Mouse (Mus musculus) testis, postnatal 10 days (tissue): ENCODE data around the gene Sp2.

ENCODE experiments used
- DNase-seq: peaks from one replicate; pipeline ENCODE4 v3.0.0; 2021; ENCODE audit warnings: low spot score

Gene Sp2

GRCm38 (mm10) chr11:96937549-96938425 lies 45.0 kb downstream of the Sp2 start:
- peak; percentile 84 for DNase-seq

- no peak for DNase-seq
Measured at GRCm38 (mm10) chr11:96935872-96936650, 46.7 kb downstream of the Sp2 start.

- peak; percentile 82 for DNase-seq
Measured at GRCm38 (mm10) chr11:96934921-96935356, 47.8 kb downstream of the Sp2 start.

GRCm38 (mm10) chr11:96933562-96934276 lies 49.0 kb downstream of the Sp2 start:
- DNase-seq, result no peak

- peak; percentile 76 for DNase-seq
Measured at GRCm38 (mm10) chr11:96931327-96932062, 51.3 kb downstream of the Sp2 start.

- no peak for DNase-seq
Measured at GRCm38 (mm10) chr11:96929766-96930331, 52.9 kb downstream of the Sp2 start.

- no peak for DNase-seq
Measured at GRCm38 (mm10) chr11:96929096-96929765, 53.5 kb downstream of the Sp2 start.

- DNase-seq, result no peak
Measured at GRCm38 (mm10) chr11:96928691-96929090, 54.1 kb downstream of the Sp2 start.

- no peak for DNase-seq
Measured at GRCm38 (mm10) chr11:96928088-96928487, 54.7 kb downstream of the Sp2 start, which contains the start of gene Prr15l. Gene Prr15l, plus strand, starts transcription at chr11:96928104.

GRCm38 (mm10) chr11:96926587-96926986 lies 56.2 kb downstream of the Sp2 start:
- DNase-seq, result no peak

GRCm38 (mm10) chr11:96925469-96926148 lies 57.1 kb downstream of the Sp2 start:
- no peak for DNase-seq

GRCm38 (mm10) chr11:96924861-96925260 lies 57.9 kb downstream of the Sp2 start:
- DNase-seq, result no peak

GRCm38 (mm10) chr11:96919003-96919402 lies 63.8 kb downstream of the Sp2 start:
- no peak for DNase-seq

- DNase-seq, result no peak
Measured at GRCm38 (mm10) chr11:96917415-96917814, 65.3 kb downstream of the Sp2 start.

- no peak for DNase-seq
Measured at GRCm38 (mm10) chr11:96916885-96917396, 65.8 kb downstream of the Sp2 start.

GRCm38 (mm10) chr11:96916044-96916884 lies 66.5 kb downstream of the Sp2 start, which contains the start of gene Cdk5rap3:
Gene Cdk5rap3, minus strand, starts transcription at chr11:96916496.
- peak; percentile 100 for DNase-seq

GRCm38 (mm10) chr11:96912682-96913081 lies 70.1 kb downstream of the Sp2 start:
- no peak for DNase-seq

GRCm38 (mm10) chr11:96910003-96910402 lies 72.8 kb downstream of the Sp2 start:
- peak; percentile 81 for DNase-seq

- DNase-seq, result no peak
Measured at GRCm38 (mm10) chr11:96908594-96908993, 74.2 kb downstream of the Sp2 start.
